ENCODE assay signal across 13 mouse cellular contexts in genomic region chr19:15330155-15330554, GRCm38 (mm10).
DNase-seq lines count a peak whose midpoint lies in the region; ATAC-seq and TF ChIP-seq lines count a peak whose summit lies in the region.
"Had no signal": no experiment of that assay in that cellular context is flagged by ENCODE, and none has a peak within 500 bp of the region (broad histone marks: within the 10 kb centered on the region; RNA-seq: fewer than 3 reads in every experiment).

No protein-coding gene starts in this region.

- no peak for TF ChIP-seq EP300 in liver, postnatal 0 days (IDR thresholded peaks at IDR 0.05; ENCODE audit: low read depth)

- no peak for TF ChIP-seq CTCF in liver, adult 2 months (IDR thresholded peaks at IDR 0.05; ENCODE audit: low read depth, low read length)
- TF ChIP-seq CTCF in liver, postnatal 0 days (IDR thresholded peaks at IDR 0.05; ENCODE audit: low read depth) = no peak

- no peak overlapping the region for H3K4me2 ChIP-seq in liver, postnatal 0 days (ENCODE audit: low read depth, low read length)
- H3K4me2 ChIP-seq: heart, embryonic 15.5 days; intestine, embryonic 15.5 days; limb, embryonic 15.5 days; neural tube, embryonic 13.5 days had no signal

- H3K9ac ChIP-seq in liver, adult 2 months (ENCODE audit: low read depth, low read length) = no peak overlapping the region
- no peak overlapping the region for H3K9ac ChIP-seq in liver, postnatal 0 days (replicated peaks)
- H3K9ac ChIP-seq: heart, embryonic 15.5 days; intestine, embryonic 15.5 days; limb, embryonic 15.5 days; neural tube, embryonic 13.5 days had no signal

- no peak for TF ChIP-seq POLR2A in liver, adult 2 months (IDR thresholded peaks at IDR 0.05; ENCODE audit: extremely low read depth, insufficient read depth, low read length)

- no peak overlapping the region for H3K27ac ChIP-seq in liver, adult 2 months (replicated peaks; ENCODE audit: insufficient read depth, low read depth, low read length)
- H3K27ac ChIP-seq in liver, postnatal 0 days (ENCODE audit: low read depth) = no peak overlapping the region
- H3K27ac ChIP-seq: heart, embryonic 15.5 days; intestine, embryonic 15.5 days; limb, embryonic 15.5 days; neural tube, embryonic 13.5 days had no signal

- WGBS in liver, adult 2 months = 81% methylated on average over 3 of the region's 3 CpGs
- whole genome bisulfite sequencing in liver, postnatal 0 days (ENCODE audit: insufficient replicate concordance) = 71% methylated on average over 3 of the region's 3 CpGs

- no peaks in the 10 kb centered on the region for H3K79me2 ChIP-seq in liver, adult 2 months (ENCODE audit: control insufficient read depth, insufficient read depth, low read length)

- no peaks in the 10 kb centered on the region for H3K27me3 ChIP-seq in liver, adult 2 months (ENCODE audit: control insufficient read depth, insufficient read depth, low read length)
- H3K27me3 ChIP-seq in liver, postnatal 0 days (ENCODE audit: insufficient read depth, low read length) = no peaks in the 10 kb centered on the region
- H3K27me3 ChIP-seq: heart, embryonic 15.5 days; intestine, embryonic 15.5 days; limb, embryonic 15.5 days had no signal

- no peak for DNase-seq in frontal cortex, postnatal 10 days (ENCODE audit: low spot score in 2 of 2)
- peak; percentile 1 for DNase-seq in liver, adult 2 months (ENCODE audit: extremely low read depth, low read depth, low spot score)
- no peak for DNase-seq in liver, postnatal 0 days
- DNase-seq in left cerebral cortex, postnatal 25 days (ENCODE audit: low spot score in 2 of 2) = peak; percentile 27 to 74
- DNase-seq in lung, adult 18-20 months = no peak
- no peak for DNase-seq in thymus, postnatal 25 days
- DNase-seq: cerebellum, adult 18-20 months; thymus, postnatal 4 days had no signal

- H3K4me1 ChIP-seq in liver, adult 2 months (ENCODE audit: control insufficient read depth, insufficient read depth, low read length) = no peaks in the 10 kb centered on the region
- H3K4me1 ChIP-seq in liver, postnatal 0 days (ENCODE audit: insufficient read depth) = no peaks in the 10 kb centered on the region
- H3K4me1 ChIP-seq: heart, embryonic 15.5 days; intestine, embryonic 15.5 days; limb, embryonic 15.5 days had no signal

- no peaks in the 10 kb centered on the region for H3K36me3 ChIP-seq in liver, adult 2 months (ENCODE audit: control insufficient read depth, insufficient read depth, low read length)
- H3K36me3 ChIP-seq in liver, postnatal 0 days (replicated peaks; ENCODE audit: insufficient read depth, low read length) = no peaks in the 10 kb centered on the region
- H3K36me3 ChIP-seq: heart, embryonic 15.5 days; intestine, embryonic 15.5 days; limb, embryonic 15.5 days; neural tube, embryonic 13.5 days had no signal

- no peak overlapping the region for H3K4me3 ChIP-seq in liver, adult 2 months (ENCODE audit: insufficient read depth, low read depth, low read length)
- H3K4me3 ChIP-seq in liver, postnatal 0 days (ENCODE audit: low read depth, low read length) = no peak overlapping the region
- H3K4me3 ChIP-seq: heart, embryonic 15.5 days; intestine, embryonic 15.5 days; limb, embryonic 15.5 days; neural tube, embryonic 13.5 days had no signal

- intact Hi-C loops in left cerebral cortex, postnatal 25 days (cut with DNase I) = no loop called here

- ATAC-seq in frontal cortex, adult (ENCODE audit: low TSS enrichment) = peak; percentile 89
- no peak for ATAC-seq in liver, postnatal 0 days
- ATAC-seq: intestine, embryonic 15.5 days had no signal

- no peaks in the 10 kb centered on the region for H3K9me3 ChIP-seq in liver, postnatal 0 days (ENCODE audit: low read length)
- H3K9me3 ChIP-seq: heart, embryonic 15.5 days; intestine, embryonic 15.5 days; limb, embryonic 15.5 days; neural tube, embryonic 13.5 days had no signal

Comparison
In these comparisons a context has a peak if more than half of its experiments do, and no peak if none do; other contexts are left out.
1. DNase-seq: peak in liver, adult 2 months (single experiment) and left cerebral cortex, postnatal 25 days (2 of 2); none in frontal cortex, postnatal 10 days (0 of 2), liver, postnatal 0 days (single experiment), lung, adult 18-20 months (0 of 2) and thymus, postnatal 25 days (single experiment).